Mouse (Mus musculus) heart, postnatal 0 days (tissue): ENCODE results near the gene Btnl1.

Experiments used
- CTCF ChIP-seq: IDR thresholded peaks from 2 replicates; pipeline ENCODE4 v1.5.1; 2016; ENCODE audit warnings: antibody characterized with exemption, control low read depth, low read depth
- EP300 ChIP-seq: IDR thresholded peaks from 2 replicates; pipeline ENCODE4 v1.6.1; 2016; ENCODE audit warnings: antibody characterized with exemption, low read depth

GRCm38 (mm10) chr17:34381876-34382275, 4.9 kb downstream of the Btnl1 start:
- no peak for TF ChIP-seq CTCF
- no peak for TF ChIP-seq EP300
